Mouse (Mus musculus) MEL (cell line): ENCODE measurements around the gene Ankub1. TPM values are rescaled to one million over a fixed set of nuclear protein-coding genes. Genes with fewer than 3 reads are reported as not detected.

Experiments
- DNase-seq: peaks from one replicate; pipeline ENCODE4 v3.0.0; 2011; ENCODE audit warnings: low read depth, low spot score
- H3K27ac ChIP-seq: 2 replicates; pipeline ENCODE4 v1.5.1; 2012; ENCODE audit warnings: low read depth, mild to moderate bottlenecking, control low read depth, low read length, moderate library complexity; ENCODE audit not compliant: control insufficient read depth
- H3K27me3 ChIP-seq, 2 experiments: fragments of 150-350 bp in 1 of 2; sonication (generic) in 1 of 2; 2 replicates each; pipeline ENCODE4 v1.6.1; 2012; ENCODE audit warnings: low read length in 2 of 2, mild to moderate bottlenecking in 2 of 2, improper control_type of control experiment in 1 of 2, moderate library complexity in 1 of 2; ENCODE audit not compliant: insufficient read depth in 2 of 2, control insufficient read depth in 1 of 2
- H3K36me3 ChIP-seq, 2 experiments: 2 replicates each; pipeline ENCODE4 v1.6.1; 2012 to 2014; ENCODE audit warnings: low read length in 2 of 2, improper control_type of control experiment in 1 of 2, inconsistent platforms in 1 of 2, mild to moderate bottlenecking in 1 of 2; ENCODE audit not compliant: insufficient read depth in 2 of 2, control insufficient read depth in 1 of 2
- H3K4me1 ChIP-seq, 2 experiments: fragments of 150-350 bp in 1 of 2; sonication (generic) in 1 of 2; 2 replicates each; pipeline ENCODE4 v1.6.1; 2012; ENCODE audit warnings: low read length in 2 of 2, improper control_type of control experiment in 1 of 2, mild to moderate bottlenecking in 1 of 2; ENCODE audit not compliant: insufficient read depth in 2 of 2, control insufficient read depth in 1 of 2
- H3K4me3 ChIP-seq, 2 experiments: fragments of 150-350 bp in 1 of 2; sonication (generic) in 1 of 2; 2 replicates each; pipeline ENCODE4 v1.5.1; 2012; ENCODE audit warnings: low read depth in 2 of 2, low read length in 2 of 2, mild to moderate bottlenecking in 2 of 2, moderate library complexity in 2 of 2, control low read depth in 1 of 2, improper control_type of control experiment in 1 of 2; ENCODE audit not compliant: control insufficient read depth in 1 of 2, insufficient read depth in 1 of 2
- H3K79me2 ChIP-seq: 2 replicates; pipeline ENCODE4 v1.6.1; 2012; ENCODE audit warnings: mild to moderate bottlenecking, low read length, moderate library complexity; ENCODE audit not compliant: control insufficient read depth, poor library complexity, insufficient read depth
- H3K9ac ChIP-seq: 2 replicates; pipeline ENCODE4 v1.6.1; 2012; ENCODE audit warnings: low read depth, mild to moderate bottlenecking, control low read depth, low read length, moderate library complexity; ENCODE audit not compliant: control insufficient read depth, poor library complexity, severe bottlenecking
- H3K9me3 ChIP-seq: fragments of 150-350 bp; sonication (generic); replicated peaks from 2 replicates; pipeline ENCODE4 v1.6.1; 2012; ENCODE audit warnings: mild to moderate bottlenecking, low read length, improper control_type of control experiment, moderate library complexity; ENCODE audit not compliant: insufficient read depth
- BHLHE40 ChIP-seq: IDR thresholded peaks from 2 replicates; pipeline ENCODE4 v1.6.1; 2012; ENCODE audit warnings: low read depth, mild to moderate bottlenecking, inconsistent platforms, low read length, improper control_type of control experiment, borderline replicate concordance
- CHD1 ChIP-seq: IDR thresholded peaks from 2 replicates; pipeline ENCODE4 v1.6.1; 2012; ENCODE audit warnings: low read depth, mild to moderate bottlenecking, inconsistent platforms, low read length, improper control_type of control experiment
- CHD2 ChIP-seq: IDR thresholded peaks from 2 replicates; pipeline ENCODE4 v1.6.1; 2011; ENCODE audit warnings: low read length, improper control_type of control experiment
- CTCF ChIP-seq, 3 experiments: IDR thresholded peaks in 2 of 3; conservative IDR thresholded peaks in 1 of 3; 2 replicates each; pipeline ENCODE4 v1.5.1; 2011 to 2012; ENCODE audit warnings: low read length in 3 of 3, low read depth in 2 of 3, mild to moderate bottlenecking in 2 of 3, improper control_type of control experiment in 1 of 3, inconsistent platforms in 1 of 3, mixed read lengths in 1 of 3, moderate library complexity in 1 of 3; ENCODE audit not compliant: control insufficient read depth in 1 of 3, insufficient read depth in 1 of 3, poor library complexity in 1 of 3, severe bottlenecking in 1 of 3
- E2F4 ChIP-seq: IDR thresholded peaks from 2 replicates; pipeline ENCODE4 v1.6.1; 2011; ENCODE audit warnings: low read depth, low read length, improper control_type of control experiment, borderline replicate concordance
- EP300 ChIP-seq, 2 experiments: IDR thresholded peaks; 2 replicates each; pipeline ENCODE4 v1.6.1; 2011; ENCODE audit warnings: improper control_type of control experiment in 2 of 2, low read length in 2 of 2, low read depth in 1 of 2, mild to moderate bottlenecking in 1 of 2
- JUND ChIP-seq: IDR thresholded peaks from 2 replicates; pipeline ENCODE4 v1.6.1; 2011; ENCODE audit warnings: low read depth, mild to moderate bottlenecking, improper control_type of control experiment, low read length
- MAFK ChIP-seq: IDR thresholded peaks from 2 replicates; pipeline ENCODE4 v1.6.1; 2011; ENCODE audit warnings: low read depth, mild to moderate bottlenecking, low read length, improper control_type of control experiment, borderline replicate concordance
- MAX ChIP-seq: IDR thresholded peaks from 2 replicates; pipeline ENCODE4 v1.6.1; 2011; ENCODE audit warnings: low read length, improper control_type of control experiment
- MXI1 ChIP-seq: IDR thresholded peaks from 2 replicates; pipeline ENCODE4 v1.6.1; 2011; ENCODE audit warnings: mild to moderate bottlenecking, low read depth, low read length, improper control_type of control experiment
- MYB ChIP-seq: IDR thresholded peaks from 2 replicates; pipeline ENCODE4 v1.6.1; 2011; ENCODE audit warnings: mild to moderate bottlenecking, low read depth, low read length, improper control_type of control experiment
- NRF1 ChIP-seq: IDR thresholded peaks from 2 replicates; pipeline ENCODE4 v1.6.1; 2014; ENCODE audit warnings: low read depth, mild to moderate bottlenecking, inconsistent platforms, low read length, improper control_type of control experiment, moderate library complexity; ENCODE audit not compliant: poor library complexity, insufficient read depth, severe bottlenecking
- POLR2A ChIP-seq, 2 experiments: IDR thresholded peaks; 2 replicates each; pipeline ENCODE4 v1.6.1; 2011 to 2012; ENCODE audit warnings: low read length in 2 of 2, mild to moderate bottlenecking in 2 of 2, control low read depth in 1 of 2, improper control_type of control experiment in 1 of 2, low read depth in 1 of 2, moderate library complexity in 1 of 2; ENCODE audit not compliant: control insufficient read depth in 1 of 2, insufficient read depth in 1 of 2, poor library complexity in 1 of 2
- POLR2AphosphoS5 ChIP-seq: IDR thresholded peaks from 2 replicates; pipeline ENCODE4 v1.6.1; 2012; ENCODE audit warnings: low read depth, borderline replicate concordance, mild to moderate bottlenecking, inconsistent platforms, low read length, moderate library complexity, mixed read lengths
- RAD21 ChIP-seq: IDR thresholded peaks from 2 replicates; pipeline ENCODE4 v1.6.1; 2011; ENCODE audit warnings: mild to moderate bottlenecking, low read depth, low read length, improper control_type of control experiment
- TBP ChIP-seq: IDR thresholded peaks from 2 replicates; pipeline ENCODE4 v1.8.0; 2011; ENCODE audit warnings: low read depth, low read length, improper control_type of control experiment
- USF1 ChIP-seq: IDR thresholded peaks from 2 replicates; pipeline ENCODE4 v1.6.1; 2014; ENCODE audit warnings: low read depth, mild to moderate bottlenecking, inconsistent platforms, low read length, improper control_type of control experiment, moderate library complexity
- ZNF384 ChIP-seq: IDR thresholded peaks from 2 replicates; pipeline ENCODE4 v1.6.1; 2012; ENCODE audit warnings: low read depth, mild to moderate bottlenecking, inconsistent platforms, low read length, improper control_type of control experiment
- polyA plus RNA-seq, 2 experiments: library from polyadenylated mRNA; stranded (reverse) in 1 of 2; unstranded in 1 of 2; fragments of >175 nt in 1 of 2; fragments of >200 nt in 1 of 2; gene quantifications; 2 replicates each; pipeline versions ENCODE4 v1.2.1 to v1.2.4; 2012; ENCODE audit warnings: low replicate concordance in 2 of 2, low read depth in 1 of 2; ENCODE audit not compliant: insufficient read length in 2 of 2, insufficient read depth in 1 of 2, missing spikeins in 1 of 2
- total RNA-seq: library from RNA; depleted of rRNA; stranded (reverse); fragments of 300-350 nt; gene quantifications from 2 replicates; pipeline ENCODE4 v1.2.3, GENCODE M21; 2012

Gene Ankub1
- total and polyA plus RNA-seq, 3 experiments: not detected

DNA sequence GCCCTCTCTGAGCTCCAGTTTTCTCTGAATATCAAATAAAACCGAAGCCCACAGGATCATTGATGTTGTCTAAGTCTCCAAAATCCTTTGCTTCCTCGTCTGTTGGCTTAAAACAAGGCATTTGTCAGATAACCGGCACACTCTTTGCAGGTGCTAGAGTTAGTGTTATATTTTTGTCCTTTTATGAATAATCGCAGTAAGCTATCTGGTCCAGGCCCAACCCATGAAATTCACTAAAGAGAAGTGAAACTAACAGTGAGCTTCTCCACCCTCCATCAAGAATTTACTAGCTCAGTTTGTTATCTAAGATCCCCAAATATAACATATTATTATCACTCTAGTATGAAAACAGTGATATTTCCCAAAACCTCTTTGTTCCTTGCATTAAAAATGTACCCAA, 827 bp downstream of the Ankub1 start:
- no peak for DNase-seq
- Histone ChIP-seq H3K9ac (no peak overlapping the region), H3K4me1 (peaks cover 0 to 4% of the 10 kb centered on the region in 2 experiments; a peak in 1 of 4 replicates), H3K9me3 (no peaks in the 10 kb centered on the region), H3K79me2 (no peaks in the 10 kb centered on the region), H3K4me3 (no peak overlapping the region), H3K27ac (no peak overlapping the region), H3K27me3 (no peaks in the 10 kb centered on the region), H3K36me3 (no peaks in the 10 kb centered on the region; a peak in 1 of 4 replicates)
- TF ChIP-seq MXI1 (no peak), MAX (no peak), E2F4 (no peak), CTCF (IDR thresholded peaks at IDR 0.05 in 2 of 3, conservative IDR thresholded peaks at IDR 0.05 in 1 of 3; ENCODE audit: control insufficient read depth in 1 of 3, insufficient read depth in 1 of 3, low read depth in 2 of 3, low read length in 3 of 3, poor library complexity in 1 of 3, severe bottlenecking in 1 of 3) (no peak), ZNF384 (no peak), BHLHE40 (no peak), POLR2AphosphoS5 (no peak), MAFK (no peak), JUND (no peak), NRF1 (no peak), TBP (no peak), CHD2 (no peak), MYB (no peak)

DNA sequence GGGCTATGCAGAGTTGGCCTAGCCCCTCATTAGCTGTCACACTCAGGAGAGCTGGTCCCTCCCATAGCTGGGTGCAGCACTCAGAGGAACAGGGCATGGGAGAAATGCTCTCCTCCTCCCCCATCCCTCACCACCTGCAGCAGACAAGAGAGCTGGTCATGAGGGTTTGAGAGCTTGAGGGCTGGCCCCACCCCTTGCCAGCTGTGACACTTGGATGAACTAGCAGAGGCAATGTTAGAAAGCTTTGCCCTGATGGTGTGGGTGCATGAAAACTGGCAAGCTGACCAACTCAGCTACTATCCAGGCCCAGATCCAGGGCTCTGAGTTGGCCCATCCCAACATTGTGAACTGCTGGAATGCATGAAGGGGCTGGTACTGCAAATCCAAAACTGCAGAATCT, 14.8 kb downstream of the Ankub1 start:
- DNase-seq: no peak
- H3K9ac ChIP-seq: no peak overlapping the region
- H3K79me2 ChIP-seq: no peaks in the 10 kb centered on the region
- H3K36me3 ChIP-seq: no peaks in the 10 kb centered on the region
- TF ChIP-seq EP300 (IDR thresholded peaks at IDR 0.05; ENCODE audit: low read depth in 1 of 2, low read length in 2 of 2): no peak
- no peak for TF ChIP-seq RAD21
- TF ChIP-seq NRF1: no peak
- no peak for TF ChIP-seq ZNF384
- TF ChIP-seq MAX: no peak
- no peak for TF ChIP-seq CHD2
- TF ChIP-seq BHLHE40: no peak
- no peak for TF ChIP-seq MAFK
- no peak for TF ChIP-seq CHD1
- TF ChIP-seq CTCF (IDR thresholded peaks at IDR 0.05 in 2 of 3, conservative IDR thresholded peaks at IDR 0.05 in 1 of 3; ENCODE audit: control insufficient read depth in 1 of 3, insufficient read depth in 1 of 3, low read depth in 2 of 3, low read length in 3 of 3, poor library complexity in 1 of 3, severe bottlenecking in 1 of 3): no peak
- no peak for TF ChIP-seq USF1
- TF ChIP-seq POLR2A (IDR thresholded peaks at IDR 0.05; ENCODE audit: control insufficient read depth in 1 of 2, insufficient read depth in 1 of 2, low read depth in 1 of 2, low read length in 2 of 2, poor library complexity in 1 of 2): no peak
- TF ChIP-seq POLR2AphosphoS5: no peak
- no peak overlapping the region for H3K4me3 ChIP-seq
- H3K9me3 ChIP-seq: no peaks in the 10 kb centered on the region
- no peaks in the 10 kb centered on the region; a peak in 1 of 4 replicates for H3K27me3 ChIP-seq
- no peak overlapping the region for H3K27ac ChIP-seq
- no peaks in the 10 kb centered on the region for H3K4me1 ChIP-seq
